Mouse (Mus musculus) effector memory CD4-positive, alpha-beta T cell, adult 5 months (primary cell): ENCODE measurements around the gene Stom. TPM values are rescaled to one million over a fixed set of nuclear protein-coding genes. Genes with fewer than 3 reads are reported as not detected.

ENCODE experiments used
- polyA plus RNA-seq: library from polyadenylated mRNA; unstranded; fragments of 100-300 nt; shearing (Covaris generic); gene quantifications from one replicate; pipeline ENCODE4 v1.2.1, GENCODE M21; 2017

The Stom gene
- 0.35 TPM for polyA plus RNA-seq

GRCm38 (mm10) chr2:35336388-35337280 is at the start of gene Stom:
Stom (minus strand) TSS chr2:35336976.

GRCm38 (mm10) chr2:35367629-35368028 is 30.9 kb upstream of the Stom start, which contains the start of gene 4930568D16Rik:
4930568D16Rik (minus strand) TSS chr2:35367729.

Other genes starting within 250 kb of the Stom start
- gene AI182371, start 235.4 kb downstream of the Stom start, polyA plus RNA-seq: 2.8 TPM
- 109 TPM for gene Cntrl, start 227.5 kb downstream of the Stom start, polyA plus RNA-seq
- gene Rab14, start 135.9 kb downstream of the Stom start, polyA plus RNA-seq: 219 TPM
- 5.5 TPM for gene Gsn, start 80.6 kb downstream of the Stom start, polyA plus RNA-seq
- gene 4930568D16Rik, start 30.8 kb upstream of the Stom start, polyA plus RNA-seq: not detected
- gene 4930402F06Rik, start 60.2 kb upstream of the Stom start, polyA plus RNA-seq: not detected
- 10.0 TPM for gene Ggta1, start 126.3 kb upstream of the Stom start, polyA plus RNA-seq
- gene Dab2ip, start 221.3 kb upstream of the Stom start, polyA plus RNA-seq: 0.44 TPM